Mouse (Mus musculus): ENCODE results near the gene Ptprd. TPM values are rescaled to one million over a fixed set of nuclear protein-coding genes. Genes with fewer than 3 reads are reported as not detected.
"Not testable (repeated sequence)": the region's sequence is repeated elsewhere in the genome, so short reads cannot be mapped to it uniquely, and the experiment has no call there.

Gene Ptprd
- polyA plus RNA-seq, 1 experiment from 2014 or later, result 112 TPM

DNA sequence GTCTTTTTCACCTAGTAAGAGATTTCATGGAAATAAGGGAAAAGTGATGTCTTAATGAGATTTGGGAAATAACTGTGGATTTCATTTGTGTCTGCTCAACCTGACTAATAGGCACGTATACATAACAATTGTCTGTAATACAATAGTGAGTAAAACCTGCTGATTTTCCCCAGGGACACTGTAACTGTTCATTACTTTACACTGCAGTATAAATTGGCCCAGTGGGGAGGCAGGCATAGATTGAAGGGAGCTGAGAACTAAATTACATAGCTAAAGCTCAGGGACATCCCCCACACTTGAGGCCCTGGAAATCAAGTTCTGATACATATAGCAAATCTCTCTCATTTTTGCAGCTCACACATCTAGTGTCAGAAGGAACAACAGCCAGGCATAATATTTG is 209.7 kb downstream of the Ptprd start:
- no peak overlapping the region for H3K4me2 ChIP-seq (replicated peaks)
- H3K27ac ChIP-seq, result no peak overlapping the region
- no peaks in the 10 kb centered on the region for H3K27me3 ChIP-seq (ENCODE audit: control insufficient read depth, insufficient read depth, low read length)
- H3K36me3 ChIP-seq (replicated peaks; ENCODE audit: control insufficient read depth, insufficient read depth), result no peaks in the 10 kb centered on the region
- no peaks in the 10 kb centered on the region for H3K9me3 ChIP-seq (ENCODE audit: control insufficient read depth, low read length)
- ATAC-seq (ENCODE audit: low FRiP score) (peak; percentile 51; the same call in 1 of the 2 replicates), DNase-seq (ENCODE audit: low spot score) (no peak)
- no peak overlapping the region for H3K9ac ChIP-seq
- WGBS, result 22% methylated on average over 1 of the region's 1 CpGs
- H3K4me1 ChIP-seq (replicated peaks; ENCODE audit: control insufficient read depth, insufficient read depth, low read length), result no peaks in the 10 kb centered on the region
- H3K4me3 ChIP-seq (replicated peaks; ENCODE audit: low read length), result no peak overlapping the region

DNA sequence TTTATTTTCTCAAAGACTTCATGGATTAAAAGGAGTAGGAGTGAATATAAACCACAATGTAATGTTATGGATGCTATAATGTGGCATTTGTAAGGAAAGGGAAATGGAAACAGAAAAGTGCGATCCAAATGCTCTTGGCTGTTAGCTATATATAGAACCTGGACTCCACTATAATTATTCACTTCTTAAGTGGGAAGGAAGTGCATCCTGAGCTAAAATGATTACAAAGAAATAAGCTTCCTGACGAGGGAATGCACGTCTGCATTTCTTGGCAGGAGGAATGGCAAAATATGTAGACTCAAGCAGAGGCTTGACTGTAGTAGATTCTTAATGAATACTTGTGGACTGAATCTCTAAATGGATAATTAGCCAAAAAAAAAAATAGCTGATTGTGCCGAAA is 219.1 kb downstream of the Ptprd start:
- whole genome bisulfite sequencing, result 81% methylated on average over 4 of the region's 4 CpGs
- Histone ChIP-seq H3K4me2 (replicated peaks) (no peak overlapping the region), H3K9me3 (ENCODE audit: control insufficient read depth, low read length) (no peaks in the 10 kb centered on the region), H3K27ac (no peak overlapping the region), H3K4me1 (replicated peaks; ENCODE audit: control insufficient read depth, insufficient read depth, low read length) (no peaks in the 10 kb centered on the region), H3K36me3 (replicated peaks; ENCODE audit: control insufficient read depth, insufficient read depth) (no peaks in the 10 kb centered on the region), H3K27me3 (ENCODE audit: control insufficient read depth, insufficient read depth, low read length) (no peaks in the 10 kb centered on the region), H3K4me3 (replicated peaks; ENCODE audit: low read length) (no peak overlapping the region), H3K9ac (no peak overlapping the region)
- no peak for DNase-seq (ENCODE audit: low spot score)
- ATAC-seq (ENCODE audit: low FRiP score), result no peak

DNA sequence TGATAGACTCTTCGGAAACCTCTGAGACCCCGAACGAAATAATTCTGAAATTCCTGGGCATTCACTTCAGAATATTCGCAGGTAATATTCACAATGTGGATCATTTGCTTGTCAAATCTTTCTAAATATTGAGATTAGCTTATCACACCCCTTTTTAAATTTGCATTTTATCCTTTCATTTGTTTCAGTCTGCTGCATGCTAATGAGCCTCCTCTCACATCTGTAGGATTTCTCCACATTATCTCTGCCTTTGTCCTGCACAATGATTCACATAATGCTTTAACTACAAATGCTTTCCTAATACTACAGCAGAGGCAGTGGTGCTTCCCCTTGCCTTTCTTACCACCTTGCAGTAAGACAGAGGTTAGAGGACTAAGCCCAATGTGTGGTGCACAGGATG is 229.7 kb downstream of the Ptprd start:
- H3K9ac ChIP-seq, result no peak overlapping the region
- no peak overlapping the region for H3K4me3 ChIP-seq (replicated peaks; ENCODE audit: low read length)
- no peaks in the 10 kb centered on the region for H3K4me1 ChIP-seq (replicated peaks; ENCODE audit: control insufficient read depth, insufficient read depth, low read length)
- H3K36me3 ChIP-seq (replicated peaks; ENCODE audit: control insufficient read depth, insufficient read depth), result no peaks in the 10 kb centered on the region
- DNase-seq (ENCODE audit: low spot score) (no peak), ATAC-seq (ENCODE audit: low FRiP score) (no peak)
- no peaks in the 10 kb centered on the region for H3K27me3 ChIP-seq (ENCODE audit: control insufficient read depth, insufficient read depth, low read length)
- H3K27ac ChIP-seq, result no peak overlapping the region
- H3K4me2 ChIP-seq (replicated peaks), result no peak overlapping the region
- H3K9me3 ChIP-seq (ENCODE audit: control insufficient read depth, low read length), result no peaks in the 10 kb centered on the region
- 81% methylated on average over 4 of the region's 4 CpGs for WGBS

DNA sequence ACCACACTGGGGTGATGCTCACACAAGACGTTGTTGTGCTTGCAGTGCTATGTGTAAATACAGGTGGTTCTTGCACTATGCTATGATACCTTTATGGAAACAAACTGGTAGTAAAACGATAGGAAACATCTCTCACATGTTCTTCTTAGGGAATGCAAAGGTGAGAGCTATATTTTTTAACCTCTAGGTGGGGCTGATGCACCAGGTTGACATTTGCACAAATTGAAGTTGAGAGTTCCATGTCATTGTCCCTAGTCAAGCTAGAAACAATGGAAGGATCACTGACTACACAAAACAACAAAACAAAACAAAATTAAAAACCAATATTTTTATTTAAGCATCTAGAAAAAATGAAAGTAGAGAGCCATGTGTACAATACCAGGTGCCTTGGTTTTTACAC is 250.1 kb downstream of the Ptprd start:
- Histone ChIP-seq H3K36me3 (replicated peaks; ENCODE audit: control insufficient read depth, insufficient read depth) (no peaks in the 10 kb centered on the region), H3K27me3 (ENCODE audit: control insufficient read depth, insufficient read depth, low read length) (no peaks in the 10 kb centered on the region), H3K27ac (no peak overlapping the region), H3K4me2 (replicated peaks) (no peak overlapping the region), H3K9ac (no peak overlapping the region), H3K9me3 (ENCODE audit: control insufficient read depth, low read length) (no peaks in the 10 kb centered on the region), H3K4me1 (replicated peaks; ENCODE audit: control insufficient read depth, insufficient read depth, low read length) (no peaks in the 10 kb centered on the region), H3K4me3 (replicated peaks; ENCODE audit: low read length) (no peak overlapping the region)
- peak; percentile 72 for DNase-seq (ENCODE audit: low spot score)
- 0 out of 2 replicates have a peak, but pooled peaks have one; percentile 48 for ATAC-seq (ENCODE audit: low FRiP score)
- WGBS, result 26% methylated on average over 2 of the region's 2 CpGs

DNA sequence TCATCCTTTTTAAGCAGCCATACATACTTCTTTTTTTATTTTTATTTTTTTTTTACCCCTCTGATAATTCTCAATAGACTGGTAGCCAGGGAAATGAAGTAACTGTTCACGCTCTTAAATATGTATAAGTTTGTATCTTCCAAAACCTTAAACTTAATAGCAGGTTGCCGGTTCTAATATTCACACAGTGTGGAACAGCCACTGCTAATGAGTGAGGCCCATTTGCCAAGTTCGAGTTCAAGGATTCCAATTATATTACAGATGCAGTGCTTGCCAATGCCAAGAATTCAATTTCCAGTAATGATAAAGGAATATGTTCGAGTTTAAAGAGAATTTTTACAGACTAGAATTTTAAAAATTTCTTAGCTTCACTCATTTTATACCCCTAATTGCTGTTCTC is 322.3 kb downstream of the Ptprd start:
- Histone ChIP-seq H3K27ac (no peak overlapping the region), H3K4me3 (replicated peaks; ENCODE audit: low read length) (no peak overlapping the region), H3K9ac (no peak overlapping the region), H3K9me3 (ENCODE audit: control insufficient read depth, low read length) (no peaks in the 10 kb centered on the region), H3K4me1 (replicated peaks; ENCODE audit: control insufficient read depth, insufficient read depth, low read length) (no peaks in the 10 kb centered on the region), H3K27me3 (ENCODE audit: control insufficient read depth, insufficient read depth, low read length) (no peaks in the 10 kb centered on the region), H3K36me3 (replicated peaks; ENCODE audit: control insufficient read depth, insufficient read depth) (no peaks in the 10 kb centered on the region), H3K4me2 (replicated peaks) (no peak overlapping the region)
- 81% methylated on average over 4 of the region's 4 CpGs for WGBS
- DNase-seq (ENCODE audit: low spot score) (no peak), ATAC-seq (ENCODE audit: low FRiP score) (no peak)

DNA sequence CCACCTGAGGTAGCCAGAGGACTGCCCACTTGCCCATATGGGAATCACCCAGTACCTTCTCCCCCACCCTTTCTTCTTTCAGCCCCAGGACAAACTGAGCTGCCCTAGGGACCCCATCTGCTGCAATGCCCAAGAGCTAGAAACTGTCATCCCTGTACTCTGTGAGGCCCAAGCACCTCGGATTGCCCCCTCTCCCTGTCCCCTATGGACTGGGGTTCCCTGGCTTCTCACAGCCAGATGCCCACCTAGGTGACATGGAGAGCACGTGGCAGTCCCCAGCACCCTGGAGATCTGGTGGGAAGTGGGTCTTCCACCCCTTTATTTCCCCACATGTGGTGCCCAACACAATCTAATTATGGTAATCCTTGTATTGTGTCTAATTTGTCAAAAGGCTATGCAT is 331.5 kb downstream of the Ptprd start:
- H3K4me1 ChIP-seq (replicated peaks; ENCODE audit: control insufficient read depth, insufficient read depth, low read length), result no peaks in the 10 kb centered on the region
- H3K4me2 ChIP-seq (replicated peaks), result no peak overlapping the region
- ATAC-seq (ENCODE audit: low FRiP score) (no peak), DNase-seq (ENCODE audit: low spot score) (no peak)
- 51% methylated on average over 2 of the region's 2 CpGs for WGBS
- no peaks in the 10 kb centered on the region for H3K9me3 ChIP-seq (ENCODE audit: control insufficient read depth, low read length)
- no peak overlapping the region for H3K9ac ChIP-seq
- H3K4me3 ChIP-seq (replicated peaks; ENCODE audit: low read length), result no peak overlapping the region
- no peak overlapping the region for H3K27ac ChIP-seq
- no peaks in the 10 kb centered on the region for H3K27me3 ChIP-seq (ENCODE audit: control insufficient read depth, insufficient read depth, low read length)
- no peaks in the 10 kb centered on the region for H3K36me3 ChIP-seq (replicated peaks; ENCODE audit: control insufficient read depth, insufficient read depth)

DNA sequence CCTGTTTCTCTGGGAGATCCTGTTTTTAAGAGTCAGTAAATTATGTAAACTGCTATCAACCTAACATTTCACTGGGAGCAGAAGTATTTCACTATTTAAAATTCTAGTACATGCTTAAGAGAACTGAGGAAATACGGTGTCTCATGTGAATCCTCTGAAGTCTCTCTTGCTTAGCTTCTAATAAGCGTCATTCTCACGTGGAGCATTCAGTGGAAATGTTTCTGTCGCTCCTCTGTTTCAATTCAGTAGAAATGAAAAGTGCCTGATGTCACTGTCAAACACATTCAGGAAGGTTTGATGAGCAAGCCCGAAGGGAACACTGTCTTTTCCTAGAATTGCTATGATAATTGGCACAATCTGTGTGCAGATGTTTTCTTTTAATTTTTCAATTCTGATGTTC is 350.5 kb downstream of the Ptprd start:
- no peaks in the 10 kb centered on the region for H3K27me3 ChIP-seq (ENCODE audit: control insufficient read depth, insufficient read depth, low read length)
- H3K9me3 ChIP-seq (ENCODE audit: control insufficient read depth, low read length), result no peaks in the 10 kb centered on the region
- no peak overlapping the region for H3K4me2 ChIP-seq (replicated peaks)
- WGBS, result 59% methylated on average over 5 of the region's 5 CpGs
- H3K36me3 ChIP-seq (replicated peaks; ENCODE audit: control insufficient read depth, insufficient read depth), result no peaks in the 10 kb centered on the region
- no peak for ATAC-seq (ENCODE audit: low FRiP score)
- no peak overlapping the region for H3K4me3 ChIP-seq (replicated peaks; ENCODE audit: low read length)
- no peak for DNase-seq (ENCODE audit: low spot score)
- no peaks in the 10 kb centered on the region for H3K4me1 ChIP-seq (replicated peaks; ENCODE audit: control insufficient read depth, insufficient read depth, low read length)
- no peak overlapping the region for H3K9ac ChIP-seq
- no peak overlapping the region for H3K27ac ChIP-seq

DNA sequence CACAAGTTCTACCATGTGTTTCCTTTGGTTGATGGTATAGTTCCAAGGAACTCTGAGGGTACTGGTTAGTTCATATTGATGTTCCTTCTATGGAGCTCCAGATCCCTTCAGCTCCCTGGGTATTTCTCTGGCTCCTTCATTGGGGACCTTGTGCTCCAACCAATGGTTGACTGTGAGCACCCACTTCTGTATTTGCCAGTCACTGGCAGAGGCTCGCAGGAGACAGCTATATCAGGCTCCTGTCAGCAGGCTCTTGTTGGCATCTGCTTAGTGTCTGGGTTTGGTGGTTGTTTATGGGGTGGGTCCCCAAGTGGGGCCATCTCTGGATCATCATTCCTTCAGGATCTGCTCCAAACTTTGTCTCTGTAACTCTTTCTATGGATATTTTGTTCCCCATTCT is 414.4 kb downstream of the Ptprd start:
- not testable (repeated sequence) for ATAC-seq (ENCODE audit: low FRiP score); H3K27ac ChIP-seq; H3K4me2 ChIP-seq (replicated peaks); H3K9me3 ChIP-seq (ENCODE audit: control insufficient read depth, low read length); DNase-seq (ENCODE audit: low spot score); H3K4me1 ChIP-seq (replicated peaks; ENCODE audit: control insufficient read depth, insufficient read depth, low read length); H3K9ac ChIP-seq; H3K36me3 ChIP-seq (replicated peaks; ENCODE audit: control insufficient read depth, insufficient read depth); H3K27me3 ChIP-seq (ENCODE audit: control insufficient read depth, insufficient read depth, low read length); H3K4me3 ChIP-seq (replicated peaks; ENCODE audit: low read length)
- WGBS, result 91% methylated on average over 1 of the region's 1 CpGs

DNA sequence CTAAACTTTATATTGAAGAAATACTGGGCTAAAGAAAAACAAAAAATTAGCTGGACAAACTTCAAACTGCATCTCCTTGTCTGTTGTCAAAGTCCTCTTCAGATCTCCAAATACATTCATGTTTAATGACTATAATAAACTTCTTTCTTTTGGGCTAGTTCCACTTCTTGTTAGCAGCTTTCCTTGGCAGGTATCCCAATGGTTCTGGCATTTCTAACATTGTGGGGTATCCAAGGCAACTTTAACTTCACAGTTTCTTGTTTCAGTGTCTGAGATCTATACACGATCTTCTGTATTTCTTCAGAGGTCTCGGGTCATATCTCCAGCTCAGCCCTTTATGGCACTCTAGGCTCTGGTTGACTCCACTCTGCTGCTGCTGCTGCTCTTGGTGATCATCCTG is 434.5 kb downstream of the Ptprd start:
- H3K4me1 ChIP-seq (replicated peaks; ENCODE audit: control insufficient read depth, insufficient read depth, low read length), result no peaks in the 10 kb centered on the region
- DNase-seq (ENCODE audit: low spot score), result no peak

DNA sequence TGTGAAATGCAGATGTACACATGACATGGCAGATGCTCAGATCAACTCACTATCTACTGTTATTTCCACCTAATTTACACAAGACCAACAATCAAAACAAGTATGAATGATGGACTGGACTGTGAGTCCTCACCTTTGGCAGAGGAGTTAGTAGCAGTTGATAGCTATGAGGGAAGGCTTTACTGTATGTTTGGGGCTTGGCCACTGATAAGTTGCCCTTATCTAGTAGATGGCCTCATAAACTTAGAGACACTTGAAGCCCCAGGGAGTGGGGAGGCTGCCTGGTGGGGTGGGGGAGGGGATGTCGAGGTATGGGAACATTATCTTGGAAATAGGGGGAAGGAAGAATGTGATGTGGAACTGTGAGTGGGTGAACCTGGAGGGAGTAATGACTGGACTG is 448.0 kb downstream of the Ptprd start:
- no peaks in the 10 kb centered on the region for H3K4me1 ChIP-seq (replicated peaks; ENCODE audit: control insufficient read depth, insufficient read depth, low read length)
- no peak overlapping the region for H3K4me2 ChIP-seq (replicated peaks)
- no peak overlapping the region for H3K4me3 ChIP-seq (replicated peaks; ENCODE audit: low read length)
- 72% methylated on average over 1 of the region's 1 CpGs for WGBS
- no peak overlapping the region for H3K9ac ChIP-seq
- no peaks in the 10 kb centered on the region for H3K9me3 ChIP-seq (ENCODE audit: control insufficient read depth, low read length)
- H3K27ac ChIP-seq, result no peak overlapping the region
- ATAC-seq (ENCODE audit: low FRiP score) (no peak), DNase-seq (ENCODE audit: low spot score) (no peak)
- no peaks in the 10 kb centered on the region for H3K36me3 ChIP-seq (replicated peaks; ENCODE audit: control insufficient read depth, insufficient read depth)
- H3K27me3 ChIP-seq (ENCODE audit: control insufficient read depth, insufficient read depth, low read length), result no peaks in the 10 kb centered on the region

More for the DNA sequence above, 434.5 kb downstream of the Ptprd start:
- no peak for ATAC-seq (ENCODE audit: low FRiP score)
- H3K4me2 ChIP-seq (replicated peaks), result no peak overlapping the region
- H3K36me3 ChIP-seq (replicated peaks; ENCODE audit: control insufficient read depth, insufficient read depth), result no peaks in the 10 kb centered on the region
- H3K27me3 ChIP-seq (ENCODE audit: control insufficient read depth, insufficient read depth, low read length), result no peaks in the 10 kb centered on the region
- no peaks in the 10 kb centered on the region for H3K9me3 ChIP-seq (ENCODE audit: control insufficient read depth, low read length)
- WGBS, result 75% methylated on average over 2 of the region's 2 CpGs
- H3K4me3 ChIP-seq (replicated peaks; ENCODE audit: low read length), result no peak overlapping the region
- no peak overlapping the region for H3K27ac ChIP-seq
- H3K9ac ChIP-seq, result no peak overlapping the region

All from hindbrain, embryonic 14.5 days (tissue).